Mouse (Mus musculus) leukemia stem cell, adult 10-12 weeks (primary cell): ENCODE data around the gene Zfp60. TPM values are rescaled to one million over a fixed set of nuclear protein-coding genes. Genes with fewer than 3 reads are reported as not detected.

Experiments used
- polyA plus RNA-seq: library from polyadenylated mRNA; stranded (reverse); fragments of >175 nt; gene quantifications from 2 replicates; pipeline ENCODE4 v1.2.3, GENCODE M21; 2012; ENCODE audit warnings: low replicate concordance

The Zfp60 gene
- 0.36 TPM in 1 of 2 replicates, not detected in the other for polyA plus RNA-seq

DNA sequence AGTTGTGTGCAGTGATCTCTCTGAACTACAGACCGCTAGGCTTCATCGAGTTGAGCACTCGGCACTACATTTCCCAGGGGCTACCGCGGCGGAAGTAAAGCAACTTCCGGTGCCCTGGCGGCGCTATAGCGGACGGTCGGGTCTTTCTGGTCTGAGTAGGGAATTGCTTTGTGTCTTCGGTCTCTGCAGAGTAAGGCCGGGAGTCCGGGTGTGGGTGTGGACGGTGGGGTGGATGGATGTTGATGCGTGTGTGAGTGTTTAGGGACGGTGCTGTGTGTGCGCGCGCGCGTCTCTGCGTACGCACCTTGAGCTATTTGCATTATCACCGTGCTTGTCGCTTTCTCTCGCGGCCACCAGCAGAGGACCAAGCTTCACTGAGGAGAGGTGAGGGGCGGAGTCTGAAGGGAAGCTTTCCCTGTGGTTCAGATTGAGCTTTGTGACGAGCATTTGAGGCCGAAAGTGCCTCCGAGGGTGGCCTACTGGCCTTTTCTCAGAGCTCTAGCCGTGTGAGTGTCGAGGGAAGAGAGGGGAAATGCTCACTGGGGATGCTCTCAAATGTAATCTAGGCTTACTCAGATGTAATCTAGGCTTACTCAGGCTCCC is at the start of gene Zfp60:
Zfp60 (plus strand) TSS at position 109 of the 603 bp plus-strand sequence.

DNA sequence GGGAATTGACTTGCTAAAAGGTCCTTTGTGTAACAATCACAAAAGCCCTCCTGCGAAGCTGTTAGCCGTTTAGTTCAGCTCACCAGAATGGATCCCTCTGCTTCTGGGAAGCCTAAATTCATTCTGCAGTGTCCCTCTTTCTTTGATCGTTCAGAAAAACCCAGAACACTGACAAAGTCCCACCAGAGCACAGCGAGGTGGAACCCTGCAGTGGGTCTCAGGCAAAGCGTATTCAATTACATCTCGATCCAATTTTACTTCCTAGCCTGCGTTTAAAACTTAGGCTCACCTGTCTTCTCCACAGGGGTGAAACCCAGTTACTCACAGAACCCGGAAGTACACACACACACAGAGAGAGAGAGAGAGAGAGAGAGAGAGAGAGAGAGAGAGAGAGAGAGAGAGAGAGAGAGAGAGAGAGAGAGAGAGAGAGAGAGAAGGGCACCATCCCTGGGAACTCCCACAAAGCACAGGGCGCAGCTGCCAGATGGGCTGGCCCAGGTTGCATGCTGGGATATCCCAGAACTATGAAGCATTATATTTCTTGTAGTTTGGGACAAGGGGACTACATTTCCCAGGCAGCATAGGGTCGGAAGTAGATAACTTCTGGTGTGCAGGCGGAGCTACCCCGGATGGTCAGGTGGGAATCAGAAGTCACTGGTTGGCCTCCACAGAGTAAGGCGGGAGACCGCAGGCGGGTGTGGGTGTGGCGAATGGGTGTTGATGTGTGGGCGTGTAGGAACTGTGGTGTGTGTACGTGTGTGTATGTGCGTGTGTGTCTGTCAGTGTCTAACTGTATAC is 42.2 kb upstream of the Zfp60 start, which contains the start of gene Zfp607b:
Zfp607b (plus strand) TSS at position 526 of the 798 bp plus-strand sequence.

Other genes with a start within 250 kb of the Zfp60 start
- gene Sertad1, start 244.5 kb upstream of the Zfp60 start, polyA plus RNA-seq: 85.4 and 91.2 TPM in 2 replicates
- 2.9 and 3.2 TPM in 2 replicates for gene Prx, start 232.1 kb upstream of the Zfp60 start, polyA plus RNA-seq
- 1.9 and 5.5 TPM in 2 replicates for gene Hipk4, start 208.1 kb upstream of the Zfp60 start, polyA plus RNA-seq
- 83.5 and 116 TPM in 2 replicates for gene Pld3, start 178.2 kb upstream of the Zfp60 start, polyA plus RNA-seq
- gene 2310022A10Rik, start 178.2 kb upstream of the Zfp60 start, polyA plus RNA-seq: 44.0 and 93.8 TPM in 2 replicates
- 47.9 and 84.4 TPM in 2 replicates for gene Akt2, start 139.8 kb upstream of the Zfp60 start, polyA plus RNA-seq
- not detected in 2 replicates for gene Ttc9b, start 77.5 kb upstream of the Zfp60 start, polyA plus RNA-seq
- 29.5 and 45.0 TPM in 2 replicates for gene Map3k10, start 56.8 kb upstream of the Zfp60 start, polyA plus RNA-seq
- not detected in 2 replicates for gene Zfp607b, start 42.0 kb upstream of the Zfp60 start, polyA plus RNA-seq
- 0.09 and 0.35 TPM in 2 replicates for gene Zfp626, start 75.8 kb downstream of the Zfp60 start, polyA plus RNA-seq
- 0.15 TPM in 1 of 2 replicates, not detected in the other for gene Zfp59, start 107.2 kb downstream of the Zfp60 start, polyA plus RNA-seq
- 0.08 and 0.19 TPM in 2 replicates for gene Zfp607a, start 126.1 kb downstream of the Zfp60 start, polyA plus RNA-seq
- 0.05 and 0.07 TPM in 2 replicates for gene Zfp974, start 198.1 kb downstream of the Zfp60 start, polyA plus RNA-seq
- 0.08 and 0.44 TPM in 2 replicates for gene Zfp780b, start 247.8 kb downstream of the Zfp60 start, polyA plus RNA-seq